Mouse (Mus musculus) T-cell, adult 2 months (primary cell): ENCODE measurements around the gene Slc29a4.

Experiments used
- DNase-seq: peaks from one replicate; pipeline ENCODE4 v3.0.0; 2022; ENCODE audit warnings: low spot score

Slc29a4 gene

DNA sequence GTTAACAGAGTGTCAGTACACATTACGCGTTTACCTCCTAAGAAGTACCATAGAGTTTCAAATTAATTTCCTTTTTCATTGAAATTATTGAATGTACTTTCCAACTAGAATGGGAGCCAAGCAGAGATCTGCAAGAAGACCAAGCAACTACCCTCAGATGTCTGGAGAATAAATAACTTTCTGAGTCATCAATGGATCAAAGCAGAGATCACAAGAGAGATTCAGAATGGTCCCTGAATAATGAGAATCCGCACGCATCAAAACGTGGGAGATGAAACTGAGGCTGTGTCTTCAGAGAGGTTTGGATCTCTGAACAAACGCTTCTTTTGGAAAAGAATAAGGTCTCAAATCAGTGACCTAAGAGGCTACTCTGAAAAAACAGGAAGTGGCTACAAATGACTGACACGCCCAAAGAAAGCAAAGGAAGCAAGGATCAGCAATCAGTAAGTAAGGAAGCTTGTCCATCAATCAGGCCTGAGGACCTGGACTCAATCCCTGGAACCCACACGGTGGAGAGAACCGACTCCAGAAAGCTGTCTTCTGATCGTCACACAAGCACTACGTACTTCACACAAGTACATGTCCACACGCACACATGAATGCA lies 54.8 kb downstream of the Slc29a4 start:
- DNase-seq, result no peak

DNA sequence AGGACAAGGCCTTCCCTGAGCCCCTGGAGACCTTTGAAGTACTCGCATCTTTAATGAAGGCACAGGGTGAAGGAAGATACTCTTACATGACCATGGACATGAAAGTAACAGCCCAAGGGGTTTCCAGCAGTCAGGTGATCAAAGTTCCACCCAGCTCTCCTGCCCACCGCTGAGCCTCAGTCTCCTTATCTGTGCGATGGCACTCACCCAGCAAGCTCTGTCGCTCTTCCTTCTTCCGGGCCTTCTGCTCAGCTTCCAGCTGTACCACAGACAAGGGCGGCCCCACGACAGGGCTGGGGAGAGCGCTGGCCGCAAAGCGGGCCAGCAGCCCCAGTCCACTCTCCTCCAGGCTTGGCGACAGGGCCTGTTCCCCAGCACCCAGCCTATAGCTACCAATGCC lies 57.9 kb downstream of the Slc29a4 start:
- DNase-seq, result no peak

- no peak for DNase-seq
These were observed 59.9 kb downstream of the Slc29a4 start for GRCm38 (mm10) chr5:142752241-142752640.

GRCm38 (mm10) chr5:142759786-142760185 lies 67.5 kb downstream of the Slc29a4 start:
- DNase-seq, result no peak

- no peak for DNase-seq
These were observed 69.1 kb downstream of the Slc29a4 start for GRCm38 (mm10) chr5:142761326-142761983.

DNA sequence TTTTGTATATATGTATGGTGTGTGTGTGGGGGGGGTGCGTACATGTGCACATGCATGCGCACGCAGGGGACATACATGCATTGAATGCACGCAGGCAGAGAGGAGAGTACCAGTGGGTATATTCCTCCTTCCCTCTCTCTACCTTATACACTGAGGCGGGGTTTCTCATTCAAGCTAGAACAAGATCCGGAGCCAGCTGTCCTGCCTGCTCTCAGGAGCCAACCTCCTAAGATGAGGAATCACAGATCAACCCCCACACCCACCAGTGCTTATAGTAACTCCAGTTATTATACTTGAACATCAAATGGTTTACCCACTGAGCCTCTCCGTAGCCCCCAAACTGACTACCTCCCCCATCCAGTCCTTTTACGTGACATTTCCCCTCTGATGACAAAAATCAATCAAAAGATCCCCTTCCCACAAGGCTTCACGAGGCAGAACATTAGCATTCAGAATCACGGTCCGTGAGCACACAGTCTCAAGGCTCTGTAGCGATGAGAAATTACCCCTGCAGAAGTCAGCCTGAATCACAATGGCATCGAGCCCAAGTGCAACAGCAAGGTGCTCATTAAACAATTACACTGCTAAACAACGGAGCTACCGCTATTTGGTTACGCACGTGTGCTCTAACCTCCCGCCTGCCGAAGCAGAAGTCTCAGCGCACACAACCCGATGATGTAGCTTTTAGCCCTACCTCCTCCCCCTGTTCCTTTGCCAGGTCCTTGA lies 69.9 kb downstream of the Slc29a4 start:
- DNase-seq, result no peak

GRCm38 (mm10) chr5:142764306-142764705 lies 72.0 kb downstream of the Slc29a4 start:
- no peak for DNase-seq

GRCm38 (mm10) chr5:142764889-142765288 lies 72.6 kb downstream of the Slc29a4 start:
- DNase-seq, result no peak

DNA sequence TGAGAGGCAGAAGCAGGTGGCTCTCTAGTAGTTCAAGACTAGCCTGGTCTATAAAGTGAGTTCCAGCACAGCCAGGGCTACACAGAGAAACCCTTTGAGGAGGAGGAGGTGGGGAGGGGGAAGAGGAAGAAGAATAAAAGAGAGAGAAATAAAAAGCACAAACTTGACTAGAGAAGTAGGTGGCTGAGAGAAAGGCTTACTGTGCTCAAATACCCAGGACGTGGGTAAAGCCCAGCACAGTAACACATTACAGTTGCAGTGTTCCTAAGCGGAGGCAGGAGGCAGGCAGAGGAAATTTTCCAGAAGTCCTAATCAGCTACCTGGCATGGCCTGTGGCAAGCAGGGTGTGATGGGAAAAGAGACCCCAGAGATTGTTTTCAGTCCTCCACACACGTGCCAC lies 74.4 kb downstream of the Slc29a4 start:
- no peak for DNase-seq

DNA sequence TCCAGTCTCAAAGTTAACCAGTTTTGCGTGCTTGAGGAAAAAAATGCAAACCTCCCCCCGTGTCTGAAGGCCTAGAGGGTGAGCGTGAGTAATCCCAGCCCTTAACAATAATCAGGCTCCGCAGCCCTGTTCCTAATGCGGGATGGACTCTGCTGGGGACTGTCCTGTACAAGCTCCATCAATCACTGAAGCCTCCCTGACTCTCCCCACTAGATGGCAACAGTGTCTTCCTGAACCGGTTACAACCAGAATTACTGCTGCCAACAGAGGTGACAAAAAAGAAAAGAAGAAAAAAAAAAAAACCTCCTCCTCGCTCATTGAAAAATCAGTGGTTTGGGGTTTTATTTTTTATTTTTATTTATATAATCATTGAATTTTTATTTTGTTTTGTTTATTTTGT lies 75.6 kb downstream of the Slc29a4 start:
- DNase-seq, result peak; percentile 56

DNA sequence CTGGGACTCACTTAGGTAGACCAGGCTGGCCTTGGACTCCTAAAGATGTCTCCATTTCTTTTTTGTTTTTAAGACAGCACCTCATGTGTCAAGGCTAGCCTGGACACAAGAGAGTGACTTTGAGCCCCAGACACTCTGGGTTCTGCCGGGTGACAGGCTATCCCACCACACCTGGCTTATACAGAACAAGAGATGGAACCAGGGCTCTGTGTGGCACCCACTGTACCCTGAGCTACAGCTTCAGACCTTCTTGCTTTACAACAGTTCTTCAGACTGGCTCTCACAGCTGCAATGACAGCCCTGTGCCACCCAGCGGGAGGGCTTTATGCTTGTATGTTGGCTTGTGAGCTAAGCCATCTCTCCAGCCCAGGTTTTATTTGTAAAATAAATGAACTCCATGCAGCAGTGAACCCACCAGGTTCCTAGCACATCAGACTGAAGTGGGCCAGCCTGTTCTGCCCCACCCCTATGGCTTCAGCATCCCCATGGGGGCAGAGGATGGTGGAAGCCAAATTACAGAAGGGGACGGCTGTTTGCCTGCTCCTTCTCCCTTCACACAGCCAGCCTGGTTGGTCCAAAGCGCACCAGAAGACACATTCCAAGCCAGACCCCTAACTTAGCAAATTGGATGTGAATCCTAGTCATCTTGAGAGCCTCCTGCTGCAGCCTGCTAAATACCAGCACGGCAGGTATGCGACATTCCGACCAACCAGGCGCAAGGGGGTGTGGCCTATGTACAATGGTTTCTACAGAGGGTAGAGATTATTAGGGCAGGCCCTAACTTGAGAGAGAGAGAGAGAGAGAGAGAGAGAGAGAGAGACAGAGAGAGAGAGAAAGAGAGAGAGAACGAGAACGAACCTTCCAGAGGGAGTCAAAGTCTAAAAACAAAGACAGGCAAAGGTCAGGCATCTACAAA lies 76.3 kb downstream of the Slc29a4 start:
- no peak for DNase-seq

DNA sequence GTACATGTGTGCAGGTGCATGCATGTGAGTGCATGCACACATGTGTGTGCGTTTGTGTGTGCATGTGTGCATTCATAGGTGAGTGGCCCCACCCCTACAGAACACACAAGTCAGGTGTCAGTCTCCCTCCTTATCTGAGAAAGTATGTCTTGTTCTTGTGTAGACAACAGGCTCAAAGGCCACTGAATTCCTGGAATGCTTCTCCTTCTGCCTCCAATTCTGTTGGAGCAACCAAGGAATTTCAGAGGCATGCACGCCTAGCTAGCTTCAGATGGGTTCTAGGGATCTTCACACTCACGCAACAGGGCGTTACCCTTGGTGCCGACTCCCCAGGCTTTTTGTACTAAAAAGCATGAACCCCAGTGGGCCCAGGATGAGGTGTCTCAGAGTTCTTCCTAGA lies 77.3 kb downstream of the Slc29a4 start:
- DNase-seq, result no peak

GRCm38 (mm10) chr5:142771034-142771433 lies 78.7 kb downstream of the Slc29a4 start:
- no peak for DNase-seq

DNA sequence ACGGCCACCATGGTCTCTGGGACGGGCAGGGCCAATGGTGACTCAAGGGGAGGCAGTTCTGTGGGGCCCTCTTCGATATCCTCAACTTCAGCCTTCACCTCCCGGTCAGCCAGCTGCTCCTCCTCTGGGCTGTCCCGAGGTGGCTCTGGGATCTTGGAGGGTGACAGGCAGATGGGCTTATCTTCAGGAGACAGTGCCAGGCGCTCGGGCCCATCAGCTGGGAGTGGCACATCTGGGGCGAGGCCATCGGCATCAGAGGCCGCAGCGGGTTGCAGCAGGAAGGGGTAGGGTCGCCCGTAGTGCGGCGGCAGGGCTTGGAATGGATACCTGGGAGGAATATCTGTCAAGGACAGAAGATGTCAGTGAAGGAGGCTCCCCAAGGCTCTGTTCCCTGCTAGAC lies 79.7 kb downstream of the Slc29a4 start:
- DNase-seq, result no peak
